Mouse (Mus musculus) thymus, adult 2 months (tissue): ENCODE measurements around the gene Ncf1. TPM values are rescaled to one million over a fixed set of nuclear protein-coding genes. Genes with fewer than 3 reads are reported as not detected.

ENCODE experiments used
- DNase-seq: peaks from one replicate; pipeline ENCODE4 v3.0.0; 2021
- H3K27ac ChIP-seq: fragments of 200-500 bp; 2 replicates; pipeline ENCODE4 v1.5.1; 2012; ENCODE audit warnings: low read length, control low read depth; ENCODE audit not compliant: control insufficient read depth, insufficient read depth
- H3K27me3 ChIP-seq: fragments of 200-500 bp; 2 replicates; pipeline ENCODE4 v1.6.1; 2012; ENCODE audit warnings: mild to moderate bottlenecking, low read length, moderate library complexity, mixed read lengths; ENCODE audit not compliant: control insufficient read depth, insufficient read depth
- H3K36me3 ChIP-seq: fragments of 200-500 bp; 2 replicates; pipeline ENCODE4 v1.6.1; 2012; ENCODE audit warnings: mild to moderate bottlenecking, low read length, moderate library complexity; ENCODE audit not compliant: control insufficient read depth, insufficient read depth
- H3K4me1 ChIP-seq: fragments of 200-500 bp; replicated peaks from 2 replicates; pipeline ENCODE4 v1.6.1; 2012; ENCODE audit warnings: low read length; ENCODE audit not compliant: control insufficient read depth, insufficient read depth
- H3K4me3 ChIP-seq: fragments of 200-500 bp; 2 replicates; pipeline ENCODE4 v1.5.1; 2012; ENCODE audit warnings: mild to moderate bottlenecking, low read length, control low read depth, moderate library complexity; ENCODE audit not compliant: control insufficient read depth, insufficient read depth
- CTCF ChIP-seq: fragments of 200-500 bp; IDR thresholded peaks from 2 replicates; pipeline ENCODE4 v1.5.1; 2012; ENCODE audit warnings: mild to moderate bottlenecking, control low read depth, low read length, moderate library complexity, borderline replicate concordance; ENCODE audit not compliant: control insufficient read depth, poor library complexity, insufficient read depth; ENCODE audit errors: extremely low read depth
- POLR2A ChIP-seq: fragments of 200-500 bp; IDR thresholded peaks from 2 replicates; pipeline ENCODE4 v1.6.1; 2012; ENCODE audit warnings: mild to moderate bottlenecking, low read length, control low read depth, moderate library complexity; ENCODE audit not compliant: control insufficient read depth, poor library complexity, insufficient read depth; ENCODE audit errors: extremely low read depth
- WGBS: fragments of 180-500 bp; shearing (Covaris S2); methylation state at CpG from one replicate; pipeline ENCODE4 v1.1.7; 2018; 5-methylcytosine and 5-hydroxymethylcytosine counted together
- polyA plus RNA-seq: library from polyadenylated mRNA; depleted of rRNA; stranded (reverse); fragments of >200 nt; gene quantifications from 2 replicates; pipeline ENCODE4 v1.2.3, GENCODE M21; 2012

The Ncf1 gene
- polyA plus RNA-seq, 1 experiment: 35.9 TPM

GRCm38 (mm10) chr5:134258934-134259333, 29.5 kb upstream of the Ncf1 start:
- 95% methylated on average over 2 of the region's 2 CpGs for WGBS

GRCm38 (mm10) chr5:134258395-134258794, 29.0 kb upstream of the Ncf1 start:
- peaks cover 8% of the 10 kb centered on the region; the same call in 1 of the 2 replicates for H3K4me1 ChIP-seq
- H3K36me3 ChIP-seq: peaks cover 70% of the 10 kb centered on the region
- 10% methylated on average over 4 of the region's 4 CpGs for WGBS
- H3K27me3 ChIP-seq: no peaks in the 10 kb centered on the region
- TF ChIP-seq CTCF (no peak), POLR2A (no peak)
- DNase-seq: no peak
- H3K27ac ChIP-seq: no peak overlapping the region
- H3K4me3 ChIP-seq: no peak overlapping the region

More at GRCm38 (mm10) chr5:134258934-134259333, 29.5 kb upstream of the Ncf1 start:
- no peak overlapping the region for H3K4me3 ChIP-seq
- H3K36me3 ChIP-seq: peaks cover 72% of the 10 kb centered on the region
- no peak for DNase-seq
- no peaks in the 10 kb centered on the region for H3K27me3 ChIP-seq
- TF ChIP-seq POLR2A (no peak), CTCF (no peak)
- H3K27ac ChIP-seq: no peak overlapping the region
- H3K4me1 ChIP-seq: peaks cover 8% of the 10 kb centered on the region; the same call in 1 of the 2 replicates

DNA sequence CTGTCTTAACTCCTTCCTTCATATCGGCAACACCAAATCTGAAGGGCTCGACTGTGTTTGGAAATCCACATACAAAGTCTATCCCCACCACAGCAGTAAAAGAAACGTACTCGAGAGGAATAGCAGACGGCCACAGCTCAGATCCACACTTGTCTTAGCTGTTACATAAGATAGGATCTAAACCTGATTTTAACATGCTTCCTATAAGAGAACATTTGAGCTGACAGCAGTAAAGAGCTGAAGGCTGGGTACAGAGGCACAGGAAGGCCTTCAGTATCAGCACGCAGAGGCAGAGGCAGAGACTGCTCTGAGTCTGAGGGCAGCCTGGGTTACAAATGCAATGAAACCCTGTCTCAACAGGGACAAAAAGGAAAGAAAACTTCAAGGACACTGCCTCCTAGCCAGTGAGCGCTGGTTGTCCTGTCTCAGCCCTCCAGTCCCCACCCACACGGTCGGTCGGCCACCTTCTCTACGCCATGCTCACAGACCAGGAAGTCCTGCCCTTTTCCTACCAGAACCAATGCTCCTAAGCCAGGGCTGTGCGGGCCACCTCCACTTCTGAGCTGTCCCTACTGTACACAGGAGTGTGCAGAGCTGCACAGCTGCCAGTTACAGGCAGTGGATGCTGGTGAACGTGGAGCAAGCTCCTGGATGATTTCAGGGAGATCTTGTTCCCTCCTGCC, 28.1 kb upstream of the Ncf1 start:
- WGBS: 81% methylated on average over 13 of the region's 13 CpGs
- H3K27me3 ChIP-seq: no peaks in the 10 kb centered on the region
- H3K4me3 ChIP-seq: no peak overlapping the region
- H3K27ac ChIP-seq: 0 out of 2 replicates have a peak overlapping the region, but pooled peaks have one; percentile 13
- peaks cover 8% of the 10 kb centered on the region; the same call in 1 of the 2 replicates for H3K4me1 ChIP-seq
- TF ChIP-seq POLR2A: no peak
- H3K36me3 ChIP-seq: peaks cover 69% of the 10 kb centered on the region
- DNase-seq: no peak

DNA sequence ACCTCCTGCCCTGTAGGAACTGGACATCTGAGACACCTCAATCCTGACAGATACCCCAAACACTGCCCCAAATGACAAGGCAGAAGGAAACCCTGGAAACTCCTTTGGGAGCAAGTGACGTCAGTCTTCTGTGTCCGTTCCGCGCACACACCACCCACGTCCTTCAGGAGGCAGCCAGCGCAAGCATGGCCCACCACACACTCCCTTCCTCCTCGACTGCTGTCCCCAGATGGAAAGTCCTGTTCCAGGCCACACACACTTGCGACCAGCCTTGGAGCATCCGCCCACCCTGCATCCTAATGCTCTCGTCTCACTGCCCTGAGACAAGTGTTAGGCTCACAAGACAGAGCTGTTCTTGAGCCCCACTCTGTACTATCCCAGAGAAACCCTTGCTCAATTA, 25.9 kb upstream of the Ncf1 start:
- no peak overlapping the region for H3K27ac ChIP-seq
- H3K27me3 ChIP-seq: no peaks in the 10 kb centered on the region
- H3K4me1 ChIP-seq: peaks cover 8% of the 10 kb centered on the region; the same call in 1 of the 2 replicates
- no peak for DNase-seq
- 97% methylated on average over 10 of the region's 10 CpGs for WGBS
- peaks cover 66% of the 10 kb centered on the region for H3K36me3 ChIP-seq
- TF ChIP-seq POLR2A (no peak), CTCF (no peak)
- H3K4me3 ChIP-seq: no peak overlapping the region

DNA sequence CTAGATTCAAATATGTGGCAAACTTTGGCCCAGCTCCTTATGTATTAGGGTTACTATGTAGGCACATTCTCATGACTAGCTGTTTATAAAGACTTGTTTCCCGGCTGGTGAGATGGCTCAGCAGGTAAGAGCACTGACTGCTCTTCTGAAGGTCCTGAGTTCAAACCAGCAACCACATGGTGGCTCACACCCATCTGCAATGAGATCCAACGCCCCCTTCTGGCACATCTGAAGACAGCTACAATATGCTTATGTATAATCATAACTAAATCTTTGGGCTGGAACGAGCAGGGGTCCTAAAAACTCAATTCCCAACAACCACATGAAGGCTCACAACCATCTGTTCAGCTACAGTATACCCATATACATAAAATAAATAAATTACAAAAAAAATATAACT, 24.4 kb upstream of the Ncf1 start:
- Histone ChIP-seq H3K27me3 (no peaks in the 10 kb centered on the region), H3K36me3 (peaks cover 68% of the 10 kb centered on the region), H3K4me3 (no peak overlapping the region), H3K4me1 (peaks cover 8% of the 10 kb centered on the region; the same call in 1 of the 2 replicates), H3K27ac (no peak overlapping the region)
- TF ChIP-seq CTCF (no peak), POLR2A (no peak)
- WGBS: 79% methylated on average over 3 of the region's 3 CpGs
- DNase-seq: no peak

DNA sequence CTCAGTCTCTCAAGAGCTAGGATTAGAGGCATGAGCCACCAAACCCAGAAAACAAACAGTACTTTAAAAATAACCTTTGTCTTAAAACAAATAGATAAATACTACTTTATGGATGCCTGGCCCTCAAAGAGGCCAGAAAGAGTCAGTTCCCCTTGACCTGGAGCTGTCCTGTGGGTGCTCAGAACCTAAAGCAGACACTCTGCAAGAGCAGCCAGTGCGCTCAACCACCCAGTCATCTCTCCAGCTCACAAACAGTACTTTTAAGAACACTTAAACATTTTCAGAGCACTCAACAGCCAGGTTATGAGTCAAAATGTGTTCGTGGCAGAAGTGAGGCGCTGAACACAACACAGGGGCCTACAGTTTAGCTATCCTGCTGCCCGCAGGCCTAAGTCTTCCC, 21.7 kb upstream of the Ncf1 start:
- peaks cover 90% of the 10 kb centered on the region for H3K36me3 ChIP-seq
- WGBS: 96% methylated on average over 4 of the region's 4 CpGs
- TF ChIP-seq CTCF (no peak), POLR2A (no peak)
- H3K27me3 ChIP-seq: no peaks in the 10 kb centered on the region
- 0 out of 2 replicates have a peak, but pooled peaks cover 3% of the 10 kb centered on the region for H3K4me1 ChIP-seq
- no peak for DNase-seq
- no peak overlapping the region for H3K27ac ChIP-seq
- no peak overlapping the region for H3K4me3 ChIP-seq

DNA sequence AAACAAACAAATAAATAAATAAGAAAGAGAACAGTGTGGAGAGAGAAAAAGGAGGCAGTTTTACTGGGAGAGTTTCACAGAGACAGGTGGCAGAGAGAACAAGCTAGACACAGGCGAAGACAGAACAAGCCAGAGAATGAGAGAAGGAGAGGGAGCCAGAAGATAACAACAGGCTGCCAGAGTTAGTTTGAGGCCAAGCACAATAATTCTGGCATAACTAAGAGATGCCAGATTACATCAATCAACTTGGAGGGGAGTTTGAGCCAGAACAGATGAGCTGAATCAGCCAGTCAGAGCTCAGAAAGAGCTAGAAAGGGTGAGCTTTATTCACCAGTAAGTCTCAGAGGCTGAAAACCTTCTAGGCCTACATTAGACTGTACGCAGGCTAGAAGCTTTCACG, 21.2 kb upstream of the Ncf1 start:
- Histone ChIP-seq H3K4me1 (0 out of 2 replicates have a peak, but pooled peaks cover 3% of the 10 kb centered on the region), H3K36me3 (peaks cover 91% of the 10 kb centered on the region), H3K27me3 (no peaks in the 10 kb centered on the region), H3K27ac (no peak overlapping the region), H3K4me3 (no peak overlapping the region)
- DNase-seq: no peak
- WGBS: 95% methylated on average over 3 of the region's 3 CpGs
- no peak for TF ChIP-seq CTCF
- no peak for TF ChIP-seq POLR2A

DNA sequence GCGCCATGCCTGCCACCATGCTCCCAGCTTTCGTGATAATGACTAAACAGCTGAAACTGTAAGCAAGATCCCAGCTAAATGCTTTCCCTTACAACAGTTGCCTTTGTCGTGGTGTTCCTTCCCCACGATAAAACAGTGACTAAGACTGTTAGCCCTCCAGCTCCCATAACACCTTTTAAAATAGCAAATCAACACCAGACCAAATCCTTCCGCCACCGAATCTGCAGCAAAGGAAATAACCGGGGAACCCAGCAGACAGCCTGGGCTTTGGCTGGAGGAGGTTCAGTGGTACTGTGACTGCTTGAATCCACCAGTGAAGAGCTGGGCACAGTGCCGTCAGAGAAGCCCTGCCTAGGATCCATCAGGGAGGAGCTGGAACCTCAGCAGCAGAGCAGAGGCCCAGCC, 19.8 kb upstream of the Ncf1 start:
- TF ChIP-seq POLR2A (no peak), CTCF (no peak)
- Histone ChIP-seq H3K36me3 (peaks cover 91% of the 10 kb centered on the region), H3K4me1 (peaks cover 8% of the 10 kb centered on the region), H3K27ac (no peak overlapping the region), H3K4me3 (no peak overlapping the region), H3K27me3 (no peaks in the 10 kb centered on the region)
- 97% methylated on average over 8 of the region's 8 CpGs for WGBS
- no peak for DNase-seq
